Mouse (Mus musculus): ENCODE data around the gene Pxdc1. TPM values are rescaled to one million over a fixed set of nuclear protein-coding genes. Genes with fewer than 3 reads are reported as not detected.

Gene Pxdc1
- 10 to 100 TPM; 24.5 to 25.4 TPM for total RNA-seq (2021)

- peak; percentile 71 for DNase-seq
These were observed at the start of gene Pxdc1 for GRCm38 (mm10) chr13:34653391-34653790. TSS of gene Pxdc1 (minus strand) at chr13:34653486.

GRCm38 (mm10) chr13:34700630-34701029 is 47.3 kb upstream of the Pxdc1 start:
- no peak for DNase-seq

DNA sequence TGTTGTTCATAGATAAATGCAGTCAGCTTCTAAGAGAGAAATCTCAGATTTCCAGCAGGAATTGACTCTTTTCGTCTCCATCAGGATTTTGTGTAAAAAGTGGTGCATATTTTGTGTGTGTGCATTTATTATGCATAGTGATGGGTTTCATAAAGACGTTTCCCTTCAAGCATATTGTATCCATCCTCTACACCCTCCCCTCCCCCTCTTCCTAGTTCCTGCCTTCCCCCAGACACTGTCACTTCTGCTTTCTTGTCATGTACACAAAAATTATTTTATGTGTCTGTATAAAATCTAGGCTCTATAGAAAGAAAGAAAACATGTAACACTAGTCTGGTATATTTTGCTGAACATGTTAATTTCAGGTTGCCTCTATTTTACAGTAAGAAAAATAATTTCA is 46.8 kb upstream of the Pxdc1 start:
- DNase-seq, result no peak

GRCm38 (mm10) chr13:34696734-34697332 is 43.5 kb upstream of the Pxdc1 start:
- DNase-seq, result no peak

- DNase-seq, result no peak
These were observed 39.8 kb upstream of the Pxdc1 start for GRCm38 (mm10) chr13:34693111-34693510.

- DNase-seq, result no peak
These were observed 37.8 kb upstream of the Pxdc1 start for GRCm38 (mm10) chr13:34691049-34691448.

GRCm38 (mm10) chr13:34685008-34685765 is 31.9 kb upstream of the Pxdc1 start:
- DNase-seq, result no peak

DNA sequence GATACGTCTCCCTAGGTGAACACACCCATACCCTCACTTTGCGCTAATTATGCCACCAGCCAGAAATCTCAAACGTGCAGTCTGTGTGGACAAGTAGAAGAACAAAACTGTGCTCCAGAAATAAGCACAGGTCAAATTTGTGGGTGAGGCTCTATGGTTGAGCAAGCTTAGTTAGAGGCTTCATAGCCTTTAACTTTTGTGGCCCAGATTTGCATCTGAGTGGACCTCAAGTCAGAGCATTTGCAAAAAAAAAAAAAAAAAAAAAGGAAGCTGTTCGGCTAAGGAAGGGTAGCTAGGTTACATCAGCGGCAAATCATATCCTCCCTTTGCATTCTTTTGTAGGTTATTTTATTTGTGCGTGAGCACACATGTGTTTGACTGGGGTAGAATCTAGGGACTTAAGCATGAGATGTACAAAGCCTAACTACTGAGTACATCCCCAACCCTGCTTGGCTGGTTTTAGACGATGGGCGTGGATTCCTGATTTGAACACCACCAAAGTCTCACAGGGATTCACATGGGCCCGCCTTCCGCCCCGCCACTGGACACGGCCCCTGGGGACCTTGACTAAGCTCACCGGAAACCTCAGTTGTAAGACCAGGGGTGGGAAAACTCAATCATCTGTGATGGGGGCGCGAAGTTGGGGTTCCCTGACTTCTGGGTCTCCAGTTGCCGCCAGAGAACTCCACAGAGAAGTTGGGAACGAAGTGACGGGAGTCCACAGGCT is 30.6 kb upstream of the Pxdc1 start:
- peak; percentile 30 for DNase-seq

DNA sequence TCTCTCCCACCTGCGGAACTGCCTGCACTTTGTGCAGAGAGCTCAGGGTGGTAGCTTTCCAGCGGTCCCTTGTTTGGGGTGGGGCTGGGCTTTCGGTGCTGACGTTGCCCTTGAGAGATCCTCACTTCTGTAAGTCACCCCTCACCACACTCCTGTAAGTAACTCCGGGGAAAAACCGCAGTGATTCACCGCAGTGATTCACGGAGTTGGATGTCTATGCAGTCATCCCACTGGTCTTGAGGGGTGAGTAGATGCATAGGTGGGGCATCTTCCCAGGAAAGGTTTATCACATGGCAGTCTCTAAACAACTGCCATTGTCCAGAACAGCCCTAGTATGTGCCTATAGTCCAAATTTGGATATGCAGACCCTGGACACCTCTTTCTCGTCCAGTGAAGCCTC is 30.0 kb upstream of the Pxdc1 start:
- DNase-seq, result no peak

- no peak for DNase-seq
These were observed 23.2 kb upstream of the Pxdc1 start for GRCm38 (mm10) chr13:34676507-34676906.

- DNase-seq, result no peak
These were observed 22.6 kb upstream of the Pxdc1 start for GRCm38 (mm10) chr13:34675847-34676383.

DNA sequence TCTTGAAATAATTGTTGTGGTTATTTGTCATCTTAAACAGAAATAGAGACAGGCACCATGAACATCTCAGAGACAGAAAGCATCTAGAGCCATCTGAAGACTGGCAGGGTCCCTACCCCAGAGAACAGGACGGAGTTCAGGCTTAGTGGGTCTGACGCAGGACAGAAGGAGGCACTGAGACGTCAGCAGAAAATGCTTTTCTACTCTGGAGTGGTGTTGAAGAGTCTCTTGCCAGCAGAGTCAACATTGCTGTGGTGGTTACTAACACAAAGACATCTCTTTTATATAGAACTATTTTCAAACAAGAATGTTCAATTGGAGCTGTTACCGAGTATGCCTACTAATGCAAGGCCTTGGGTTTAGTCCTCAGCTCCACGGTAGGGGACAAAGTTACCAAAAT is 20.1 kb upstream of the Pxdc1 start:
- DNase-seq, result no peak

GRCm38 (mm10) chr13:34669919-34670865 is 16.9 kb upstream of the Pxdc1 start:
- DNase-seq, result no peak

DNA sequence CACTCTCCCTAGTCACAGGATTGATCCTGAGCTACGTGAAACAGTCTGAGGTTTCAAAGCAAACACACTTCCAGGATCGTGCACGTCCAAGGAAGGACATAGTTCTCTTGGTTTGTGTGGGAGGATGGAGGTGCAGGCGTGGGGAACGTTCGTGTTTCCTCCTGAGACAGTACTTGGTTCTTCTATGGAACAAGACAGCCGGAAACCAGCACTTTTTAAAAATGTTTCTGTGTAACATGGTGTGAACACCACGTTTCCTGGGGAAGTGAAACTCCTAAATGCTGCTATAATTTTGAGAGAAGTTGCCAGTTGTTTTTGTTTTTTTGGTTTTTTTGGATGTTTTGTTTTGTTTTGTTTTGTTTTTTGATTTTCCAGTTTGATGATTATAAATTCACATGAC is 13.9 kb upstream of the Pxdc1 start:
- DNase-seq, result no peak

- no peak for DNase-seq
These were observed 11.8 kb upstream of the Pxdc1 start for GRCm38 (mm10) chr13:34665074-34665473.

- no peak for DNase-seq
These were observed 10.5 kb upstream of the Pxdc1 start for GRCm38 (mm10) chr13:34663762-34664161.

GRCm38 (mm10) chr13:34659507-34659906 is 6.2 kb upstream of the Pxdc1 start:
- DNase-seq, result no peak

GRCm38 (mm10) chr13:34656351-34656750 is 3.1 kb upstream of the Pxdc1 start:
- no peak for DNase-seq

- peak; percentile 85 for DNase-seq
These were observed 689 bp downstream of the Pxdc1 start for GRCm38 (mm10) chr13:34652353-34653241.

- no peak for DNase-seq
These were observed 1.3 kb downstream of the Pxdc1 start for GRCm38 (mm10) chr13:34652016-34652352.

DNA sequence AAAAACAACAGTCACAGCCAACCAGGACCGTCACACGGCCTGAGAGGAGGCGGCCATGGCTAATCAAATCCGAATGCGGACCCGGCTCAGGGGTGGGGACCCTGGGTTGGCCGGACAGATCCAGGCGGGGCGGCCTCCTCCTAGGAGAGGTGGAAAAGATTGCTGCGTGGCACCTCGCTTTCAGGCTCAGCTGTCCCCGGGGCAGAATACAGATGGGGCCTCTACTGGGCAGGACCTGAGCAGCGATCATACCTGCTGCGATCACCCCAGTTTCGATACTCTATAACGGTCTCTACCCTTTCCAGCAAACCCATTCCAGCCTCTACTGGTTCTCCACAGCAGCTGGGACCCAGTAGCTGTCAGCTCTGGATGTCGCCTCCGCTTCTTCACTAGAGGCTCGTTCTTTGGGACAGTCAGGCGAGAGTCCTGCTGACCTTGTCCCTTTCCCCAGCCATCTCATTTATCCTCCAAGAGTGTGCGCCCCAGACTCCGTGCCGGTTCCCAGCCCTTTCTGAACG is 1.8 kb downstream of the Pxdc1 start:
- peak; percentile 68 for DNase-seq
